Mouse (Mus musculus): ENCODE measurements around the gene Fcgr3. TPM values are rescaled to one million over a fixed set of nuclear protein-coding genes. Genes with fewer than 3 reads are reported as not detected.
A peak's percentile ranks its signal among the peaks of the same experiment; 100 is the strongest.

The Fcgr3 gene
- polyA plus RNA-seq, 1 experiment from 2014 or later = 12.7 TPM

DNA sequence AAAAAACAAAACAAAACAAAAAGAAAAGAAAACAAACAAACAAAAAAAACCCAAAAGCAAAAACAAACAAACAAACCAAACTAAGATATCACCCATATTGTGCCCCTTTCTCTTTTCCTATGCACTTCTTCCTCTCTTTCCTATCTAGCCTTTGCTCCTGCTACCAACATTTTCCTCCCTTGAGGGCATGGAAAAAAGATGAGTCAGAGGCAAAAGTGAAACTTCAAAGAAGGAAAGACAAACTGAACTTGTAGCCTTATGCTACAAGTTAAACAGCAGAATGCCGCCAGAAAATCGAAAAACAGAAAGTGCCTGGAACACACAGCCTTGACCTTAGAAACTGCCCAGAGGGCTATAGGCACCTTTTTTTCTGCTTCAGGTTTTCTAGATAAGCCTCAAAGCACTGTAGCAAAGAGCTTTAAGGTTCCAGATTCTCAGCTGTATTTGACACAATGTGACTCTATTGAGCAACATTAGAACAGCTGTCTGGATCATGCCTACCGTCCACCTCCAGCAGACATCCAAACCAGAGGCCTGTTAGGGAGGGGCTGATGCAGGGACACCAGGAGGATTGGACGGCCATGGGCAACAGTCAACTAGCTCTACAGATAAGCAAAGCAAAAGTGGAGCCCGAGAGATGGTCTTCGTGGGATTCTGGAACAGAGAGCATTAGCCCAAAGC is 47.9 kb downstream of the Fcgr3 start:
- no peaks in the 10 kb centered on the region for H3K27me3 ChIP-seq (ENCODE audit: control insufficient read depth, insufficient read depth, low read depth, low read length)
- no peak for ATAC-seq (ENCODE audit: low read depth)
- H3K4me1 ChIP-seq (replicated peaks; ENCODE audit: control insufficient read depth, insufficient read depth, low read length) = no peaks in the 10 kb centered on the region
- no peak overlapping the region for H3K4me2 ChIP-seq (ENCODE audit: low read depth, low read length)
- H3K9me3 ChIP-seq (ENCODE audit: control insufficient read depth, low read length) = no peaks in the 10 kb centered on the region; the same call in 1 of the 2 replicates
- no peak overlapping the region for H3K27ac ChIP-seq (ENCODE audit: low read length)
- H3K36me3 ChIP-seq (ENCODE audit: control insufficient read depth, insufficient read depth, low read length) = no peaks in the 10 kb centered on the region
- no peak overlapping the region for H3K4me3 ChIP-seq (ENCODE audit: low read length)
- H3K9ac ChIP-seq (ENCODE audit: low read length) = no peak overlapping the region
- WGBS = 72% methylated on average over 6 of the region's 6 CpGs

DNA sequence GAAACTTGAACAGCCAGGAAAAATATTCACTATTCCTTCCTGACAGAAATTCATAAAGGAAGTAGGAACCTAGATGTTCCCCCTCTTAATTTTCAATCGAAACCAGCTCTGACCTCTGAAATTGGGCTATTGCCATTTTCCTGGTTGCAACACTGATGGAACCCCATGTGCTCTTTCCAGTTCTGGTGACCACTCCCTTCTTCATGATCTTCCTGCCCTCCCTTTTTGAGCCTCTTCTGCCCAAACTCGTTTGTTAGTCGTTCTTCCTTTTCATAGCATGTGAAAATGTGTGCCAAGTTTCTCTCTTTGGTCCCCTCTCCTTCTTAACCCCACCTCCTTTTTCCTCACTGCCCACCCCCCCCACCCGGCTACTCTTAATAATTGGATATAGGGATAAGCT is 53.0 kb downstream of the Fcgr3 start:
- Histone ChIP-seq H3K4me2 (ENCODE audit: low read depth, low read length) (no peak overlapping the region), H3K4me3 (ENCODE audit: low read length) (no peak overlapping the region), H3K4me1 (replicated peaks; ENCODE audit: control insufficient read depth, insufficient read depth, low read length) (no peaks in the 10 kb centered on the region), H3K9me3 (ENCODE audit: control insufficient read depth, low read length) (no peaks in the 10 kb centered on the region; the same call in 1 of the 2 replicates), H3K27ac (ENCODE audit: low read length) (no peak overlapping the region), H3K27me3 (ENCODE audit: control insufficient read depth, insufficient read depth, low read depth, low read length) (no peaks in the 10 kb centered on the region), H3K36me3 (ENCODE audit: control insufficient read depth, insufficient read depth, low read length) (no peaks in the 10 kb centered on the region), H3K9ac (ENCODE audit: low read length) (no peak overlapping the region)
- no peak for ATAC-seq (ENCODE audit: low read depth)
- 77% methylated on average over 4 of the region's 4 CpGs for WGBS

DNA sequence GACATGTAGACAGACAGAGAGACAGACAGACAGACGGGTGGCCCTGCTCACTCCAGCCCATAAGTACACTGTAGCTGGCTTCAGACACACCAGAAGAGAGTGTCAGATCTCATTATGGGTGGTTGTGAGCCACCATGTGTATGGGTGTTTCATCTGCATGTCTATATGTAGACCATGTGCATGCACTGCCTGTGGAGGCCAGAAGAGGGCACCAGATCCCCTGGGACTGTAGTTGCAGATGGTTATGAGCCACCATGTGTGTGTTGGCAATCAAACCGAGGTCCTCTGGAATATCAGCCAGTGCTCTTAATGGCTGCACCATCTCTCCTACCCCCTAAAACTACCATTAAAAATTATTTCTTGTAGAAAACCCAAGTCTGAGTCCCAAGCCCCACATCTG is 57.8 kb downstream of the Fcgr3 start:
- Histone ChIP-seq H3K4me2 (ENCODE audit: low read depth, low read length) (no peak overlapping the region), H3K9me3 (ENCODE audit: control insufficient read depth, low read length) (no peaks in the 10 kb centered on the region), H3K27ac (ENCODE audit: low read length) (no peak overlapping the region), H3K27me3 (ENCODE audit: control insufficient read depth, insufficient read depth, low read depth, low read length) (no peaks in the 10 kb centered on the region), H3K4me3 (ENCODE audit: low read length) (no peak overlapping the region), H3K36me3 (ENCODE audit: control insufficient read depth, insufficient read depth, low read length) (no peaks in the 10 kb centered on the region), H3K4me1 (replicated peaks; ENCODE audit: control insufficient read depth, insufficient read depth, low read length) (no peaks in the 10 kb centered on the region), H3K9ac (ENCODE audit: low read length) (no peak overlapping the region)
- no peak for ATAC-seq (ENCODE audit: low read depth)
- WGBS = 80% methylated on average over 2 of the region's 2 CpGs

- no peak overlapping the region for H3K4me3 ChIP-seq (ENCODE audit: low read length)
- no peaks in the 10 kb centered on the region for H3K36me3 ChIP-seq (ENCODE audit: control insufficient read depth, insufficient read depth, low read length)
- H3K4me2 ChIP-seq (ENCODE audit: low read depth, low read length) = no peak overlapping the region
- H3K27me3 ChIP-seq (ENCODE audit: control insufficient read depth, insufficient read depth, low read depth, low read length) = no peaks in the 10 kb centered on the region
- H3K9ac ChIP-seq (ENCODE audit: low read length) = no peak overlapping the region
- no peaks in the 10 kb centered on the region for H3K4me1 ChIP-seq (replicated peaks; ENCODE audit: control insufficient read depth, insufficient read depth, low read length)
- H3K27ac ChIP-seq (ENCODE audit: low read length) = no peak overlapping the region
- WGBS = 83% methylated on average over 4 of the region's 4 CpGs
- ATAC-seq (ENCODE audit: low read depth) = no peak
- no peaks in the 10 kb centered on the region for H3K9me3 ChIP-seq (ENCODE audit: control insufficient read depth, low read length)
These were observed 58.4 kb downstream of the Fcgr3 start for GRCm38 (mm10) chr1:171006335-171006734.

DNA sequence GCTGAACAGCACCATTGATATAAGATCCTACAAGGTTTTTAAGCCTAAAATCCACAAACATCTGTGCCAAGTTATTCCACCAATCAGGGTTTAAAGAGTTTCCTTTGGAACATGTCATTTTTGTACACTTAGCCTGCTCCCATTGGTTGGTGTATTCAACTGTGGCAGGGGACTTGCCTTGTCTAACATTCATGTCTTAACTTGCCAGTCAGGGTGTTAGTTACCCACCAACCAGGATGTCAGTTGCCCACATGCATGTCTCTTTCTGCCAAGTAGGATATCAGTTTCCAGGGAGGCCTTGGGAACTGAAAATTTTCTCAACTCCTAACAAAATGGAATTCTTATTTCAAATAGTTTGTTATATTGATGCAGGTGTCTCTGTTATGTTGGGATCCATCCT is 59.1 kb downstream of the Fcgr3 start:
- no peak overlapping the region for H3K9ac ChIP-seq (ENCODE audit: low read length)
- ATAC-seq (ENCODE audit: low read depth) = no peak
- no peaks in the 10 kb centered on the region for H3K36me3 ChIP-seq (ENCODE audit: control insufficient read depth, insufficient read depth, low read length)

DNA sequence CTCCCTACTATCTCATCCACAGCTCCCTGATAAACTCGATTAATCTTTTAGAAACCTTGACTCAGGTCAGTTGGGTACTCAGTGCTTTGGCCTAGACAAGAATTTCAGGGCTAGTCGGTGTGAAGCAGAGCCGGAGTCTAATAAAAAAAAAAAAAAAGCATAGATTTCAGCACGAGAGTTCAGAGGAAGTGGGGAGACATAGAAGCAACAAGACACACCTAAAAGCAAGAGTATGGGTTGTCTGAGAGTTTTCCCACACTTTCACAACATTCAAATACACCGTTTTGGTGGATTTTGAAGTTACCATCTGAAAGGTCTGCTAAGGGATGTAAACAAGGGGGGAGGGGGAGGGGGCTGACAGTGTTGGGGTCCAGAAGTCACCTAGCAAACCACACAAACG is 59.7 kb downstream of the Fcgr3 start:
- WGBS = 53% methylated on average over 6 of the region's 6 CpGs
- no peak overlapping the region for H3K9ac ChIP-seq (ENCODE audit: low read length)
- no peaks in the 10 kb centered on the region for H3K9me3 ChIP-seq (ENCODE audit: control insufficient read depth, low read length)
- H3K4me2 ChIP-seq (ENCODE audit: low read depth, low read length) = no peak overlapping the region
- ATAC-seq (ENCODE audit: low read depth) = no peak
- H3K36me3 ChIP-seq (ENCODE audit: control insufficient read depth, insufficient read depth, low read length) = no peaks in the 10 kb centered on the region
- no peaks in the 10 kb centered on the region for H3K27me3 ChIP-seq (ENCODE audit: control insufficient read depth, insufficient read depth, low read depth, low read length)
- H3K4me1 ChIP-seq (replicated peaks; ENCODE audit: control insufficient read depth, insufficient read depth, low read length) = no peaks in the 10 kb centered on the region
- H3K4me3 ChIP-seq (ENCODE audit: low read length) = no peak overlapping the region
- no peak overlapping the region for H3K27ac ChIP-seq (ENCODE audit: low read length)

More for the DNA sequence above, 59.1 kb downstream of the Fcgr3 start:
- Histone ChIP-seq H3K4me2 (ENCODE audit: low read depth, low read length) (no peak overlapping the region), H3K9me3 (ENCODE audit: control insufficient read depth, low read length) (no peaks in the 10 kb centered on the region), H3K4me3 (ENCODE audit: low read length) (no peak overlapping the region), H3K27me3 (ENCODE audit: control insufficient read depth, insufficient read depth, low read depth, low read length) (no peaks in the 10 kb centered on the region), H3K4me1 (replicated peaks; ENCODE audit: control insufficient read depth, insufficient read depth, low read length) (no peaks in the 10 kb centered on the region), H3K27ac (ENCODE audit: low read length) (no peak overlapping the region)

Small RNA genes lying within 50 kb of the gene (microRNA-seq; reads per million reads assigned to microRNA genes)
- gene Gm27552 = not detected
- gene Gm27844 = not detected
- 3.8 reads per million, percentile 13 among the genes with 10 or more reads in this experiment for gene Mir6546

Other genes starting within 250 kb of the Fcgr3 start
- gene Atf6, start 197.2 kb downstream of the Fcgr3 start, polyA plus RNA-seq (2015; fragmentation: Nextera tagmentation; extraction: Ambion mirVana) = 10.5 and 11.1 TPM in 2 replicates
- gene Gm26620, start 179.9 kb downstream of the Fcgr3 start, polyA plus RNA-seq (2015; fragmentation: Nextera tagmentation; extraction: Ambion mirVana) = 0.20 TPM in 1 of 2 replicates, not detected in the other
- 29.2 and 34.7 TPM in 2 replicates for gene Dusp12, start 179.4 kb downstream of the Fcgr3 start, polyA plus RNA-seq (2015; fragmentation: Nextera tagmentation; extraction: Ambion mirVana)
- gene Fcrlb, start 152.0 kb downstream of the Fcgr3 start, polyA plus RNA-seq (2015; fragmentation: Nextera tagmentation; extraction: Ambion mirVana) = not detected in 2 replicates
- gene Fcrla, start 137.4 kb downstream of the Fcgr3 start, polyA plus RNA-seq (2015; fragmentation: Nextera tagmentation; extraction: Ambion mirVana) = not detected in 2 replicates
- 3.0 and 4.2 TPM in 2 replicates for gene Fcgr2b, start 88.4 kb downstream of the Fcgr3 start, polyA plus RNA-seq (2015; fragmentation: Nextera tagmentation; extraction: Ambion mirVana)
- 0.39 and 0.84 TPM in 2 replicates for gene Fcgr4, start 46.0 kb downstream of the Fcgr3 start, polyA plus RNA-seq (2015; fragmentation: Nextera tagmentation; extraction: Ambion mirVana)
- gene Cfap126, start 49.0 kb upstream of the Fcgr3 start, polyA plus RNA-seq (2015; fragmentation: Nextera tagmentation; extraction: Ambion mirVana) = 15.7 and 20.4 TPM in 2 replicates
- 263 and 285 TPM in 2 replicates for gene Sdhc, start 85.7 kb upstream of the Fcgr3 start, polyA plus RNA-seq (2015; fragmentation: Nextera tagmentation; extraction: Ambion mirVana)
- 0.78 and 1.3 TPM in 2 replicates for gene Mpz, start 85.8 kb upstream of the Fcgr3 start, polyA plus RNA-seq (2015; fragmentation: Nextera tagmentation; extraction: Ambion mirVana)
- 6.6 and 7.2 TPM in 2 replicates for gene Pcp4l1, start 131.3 kb upstream of the Fcgr3 start, polyA plus RNA-seq (2015; fragmentation: Nextera tagmentation; extraction: Ambion mirVana)
- 0.19 and 0.23 TPM in 2 replicates for gene Nr1i3, start 149.0 kb upstream of the Fcgr3 start, polyA plus RNA-seq (2015; fragmentation: Nextera tagmentation; extraction: Ambion mirVana)
- gene Tomm40l, start 157.6 kb upstream of the Fcgr3 start, polyA plus RNA-seq (2015; fragmentation: Nextera tagmentation; extraction: Ambion mirVana) = 32.0 and 33.3 TPM in 2 replicates
- 13.3 and 111 TPM in 2 replicates for gene Apoa2, start 160.1 kb upstream of the Fcgr3 start, polyA plus RNA-seq (2015; fragmentation: Nextera tagmentation; extraction: Ambion mirVana)
- gene Fcer1g, start 169.4 kb upstream of the Fcgr3 start, polyA plus RNA-seq (2015; fragmentation: Nextera tagmentation; extraction: Ambion mirVana) = 52.8 and 59.4 TPM in 2 replicates
- 8.4 and 9.2 TPM in 2 replicates for gene Adamts4, start 185.5 kb upstream of the Fcgr3 start, polyA plus RNA-seq (2015; fragmentation: Nextera tagmentation; extraction: Ambion mirVana)
- gene Ndufs2, start 186.5 kb upstream of the Fcgr3 start, polyA plus RNA-seq (2015; fragmentation: Nextera tagmentation; extraction: Ambion mirVana) = 227 and 230 TPM in 2 replicates
- gene B4galt3, start 205.4 kb upstream of the Fcgr3 start, polyA plus RNA-seq (2015; fragmentation: Nextera tagmentation; extraction: Ambion mirVana) = 92.6 and 98.6 TPM in 2 replicates
- 53.9 and 56.8 TPM in 2 replicates for gene Ppox, start 216.3 kb upstream of the Fcgr3 start, polyA plus RNA-seq (2015; fragmentation: Nextera tagmentation; extraction: Ambion mirVana)
- 69.8 and 76.0 TPM in 2 replicates for gene Usp21, start 223.1 kb upstream of the Fcgr3 start, polyA plus RNA-seq (2015; fragmentation: Nextera tagmentation; extraction: Ambion mirVana)
- gene Ufc1, start 230.1 kb upstream of the Fcgr3 start, polyA plus RNA-seq (2015; fragmentation: Nextera tagmentation; extraction: Ambion mirVana) = 109 and 111 TPM in 2 replicates

All from lung, embryonic 16.5 days (tissue).